Comparison of ENCODE assay signal across 29 mouse cellular contexts in genomic region chr9:13465358-13466020, GRCm38 (mm10). TPM values are rescaled to one million over a fixed set of nuclear protein-coding genes. Genes with fewer than 3 reads are reported as not detected.
DNase-seq lines count a peak whose midpoint lies in the region; TF ChIP-seq lines count a peak whose summit lies in the region.
"Had no signal": no experiment of that assay in that cellular context is flagged by ENCODE, and none has a peak within 500 bp of the region (broad histone marks: within the 10 kb centered on the region; RNA-seq: fewer than 3 reads in every experiment).

No protein-coding gene starts in this region.

- dilution Hi-C loops in CH12.LX (cut with MboI; ENCODE audit: extremely low pct_ligation_motif_present, extremely low pct_unique_long_range_greater_than_20kb, low sequenced_read_pairs), result no loop called here

- peak overlapping the region; percentile 88; the same call in 1 of the 2 replicates for H3K4me2 ChIP-seq in CH12.LX (ENCODE audit: insufficient read depth, low read depth, poor library complexity, severe bottlenecking)
- H3K4me2 ChIP-seq: forebrain, embryonic 13.5 days; hindbrain, embryonic 12.5 days; limb, embryonic 13.5 days; liver, embryonic 13.5 days; lung, embryonic 15.5 days; midbrain, embryonic 15.5 days had no signal

- intact Hi-C loops in heart, adult 2 months (cut with DNase I), result no loop called here
- intact Hi-C loops in heart, postnatal 10 days (cut with DNase I), result no loop called here

- H3K4me3 ChIP-seq in heart, adult 2 months, result no peak overlapping the region
- no peak overlapping the region for H3K4me3 ChIP-seq in spleen, adult 2 months (ENCODE audit: extremely low read depth, insufficient read depth, insufficient read length)
- H3K4me3 ChIP-seq in CH12.LX (replicated peaks in 1 of 3; ENCODE audit: low read depth in 2 of 3, low read length in 2 of 3, poor library complexity in 1 of 3) (no peak overlapping the region), macrophage (ENCODE audit: inconsistent target) (no peak overlapping the region)
- H3K4me3 ChIP-seq: forebrain, embryonic 13.5 days; heart, embryonic 10.5 days; hindbrain, embryonic 12.5 days; limb, embryonic 13.5 days; liver, embryonic 13.5 days; lung, embryonic 15.5 days; midbrain, embryonic 15.5 days; myocyte had no signal

- no peaks in the 10 kb centered on the region for H3K9me3 ChIP-seq in CH12.LX (replicated peaks; ENCODE audit: low read length)
- H3K9me3 ChIP-seq: forebrain, embryonic 13.5 days; heart, embryonic 10.5 days; hindbrain, embryonic 12.5 days; limb, embryonic 13.5 days; liver, embryonic 13.5 days; lung, embryonic 15.5 days; midbrain, embryonic 15.5 days had no signal

- DNase-seq in heart, adult 2 months, result no peak
- no peak for DNase-seq in heart, adult 18-20 months
- DNase-seq in spleen, adult 2 months (ENCODE audit: low read depth in 1 of 2, low spot score in 2 of 2), result no peak
- no peak for DNase-seq in spleen, adult 12 weeks (ENCODE audit: low spot score)
- DNase-seq in CH12.LX (ENCODE audit: extremely low read depth), result no peak
- DNase-seq in frontal cortex, postnatal 25 days (ENCODE audit: low spot score in 2 of 2), result no peak
- no peak for DNase-seq in heart, postnatal 10 days
- DNase-seq: adrenal gland, postnatal 14 days; cerebellum, adult 8-10 months; cerebellum, postnatal 36 days; embryo, embryonic 11 days; gastrocnemius, postnatal 25 days; kidney, adult 8-10 months; kidney, postnatal 14 days; liver, embryonic 13.5 days; right cerebral cortex, adult 18-20 months had no signal

- no peaks in the 10 kb centered on the region for H3K79me2 ChIP-seq in heart, adult 2 months (replicated peaks; ENCODE audit: control insufficient read depth, insufficient read depth, low read length)
- H3K79me2 ChIP-seq in CH12.LX (replicated peaks; ENCODE audit: control insufficient read depth, extremely low read depth, insufficient read depth, poor library complexity, severe bottlenecking) (0 out of 2 replicates have a peak, but pooled peaks cover 3% of the 10 kb centered on the region), macrophage (ENCODE audit: inconsistent target) (no peaks in the 10 kb centered on the region)

- in situ Hi-C loops in CH12.LX (cut with MboI; ENCODE audit: low pct_ligation_motif_present, low pct_unique_long_range_greater_than_20kb, low sequenced_read_pairs), result no loop called here

- H3K27me3 ChIP-seq in heart, adult 2 months (ENCODE audit: control insufficient read depth, insufficient read depth, low read length), result no peaks in the 10 kb centered on the region
- H3K27me3 ChIP-seq in spleen, adult 2 months (ENCODE audit: control insufficient read depth, insufficient read depth, low read length), result no peaks in the 10 kb centered on the region
- H3K27me3 ChIP-seq in CH12.LX (replicated peaks), result no peaks in the 10 kb centered on the region
- H3K27me3 ChIP-seq: forebrain, embryonic 13.5 days; hindbrain, embryonic 12.5 days; limb, embryonic 13.5 days; liver, embryonic 13.5 days; lung, embryonic 15.5 days; midbrain, embryonic 15.5 days had no signal

- no peak for TF ChIP-seq CTCF in heart, adult 2 months (IDR thresholded peaks at IDR 0.05)
- no peak for TF ChIP-seq CTCF in spleen, adult 2 months (IDR thresholded peaks at IDR 0.05; ENCODE audit: extremely low read depth, insufficient read depth, insufficient read length, insufficient replicate concordance)
- TF ChIP-seq CTCF in CH12.LX (conservative IDR thresholded peaks at IDR 0.05 in 1 of 2, IDR thresholded peaks at IDR 0.05 in 1 of 2; ENCODE audit: low read depth in 2 of 2, low read length in 2 of 2), result no peak

- TF ChIP-seq EP300 in heart, adult 2 months (IDR thresholded peaks at IDR 0.05; ENCODE audit: insufficient read depth, low read depth, low read length), result no peak
- TF ChIP-seq EP300 in CH12.LX (IDR thresholded peaks at IDR 0.05; ENCODE audit: low read length), result no peak

- peaks cover 24% of the 10 kb centered on the region for H3K4me1 ChIP-seq in heart, adult 2 months (ENCODE audit: control insufficient read depth, insufficient read depth, low read length)
- H3K4me1 ChIP-seq in spleen, adult 2 months (ENCODE audit: control insufficient read depth, insufficient read depth, insufficient read length), result peaks cover 35% of the 10 kb centered on the region
- peaks cover 25 to 59% of the 10 kb centered on the region in 2 experiments for H3K4me1 ChIP-seq in CH12.LX (ENCODE audit: control insufficient read depth in 1 of 2, insufficient read depth in 2 of 2)
- H3K4me1 ChIP-seq: midbrain, embryonic 15.5 days had no signal

- no peak for TF ChIP-seq POLR2A in heart, adult 2 months (IDR thresholded peaks at IDR 0.05; ENCODE audit: insufficient read depth, low read depth, low read length)
- no peak for TF ChIP-seq POLR2A in spleen, adult 2 months (IDR thresholded peaks at IDR 0.05; ENCODE audit: low read depth, low read length)
- no peak for TF ChIP-seq POLR2A in CH12.LX (IDR thresholded peaks at IDR 0.05; ENCODE audit: low read depth, low read length)

- peak overlapping the region; percentile 82 for H3K27ac ChIP-seq in heart, adult 2 months
- H3K27ac ChIP-seq in spleen, adult 2 months (ENCODE audit: insufficient read depth, low read length), result peak overlapping the region; percentile 98
- H3K27ac ChIP-seq in CH12.LX (ENCODE audit: insufficient read depth, low read depth) (no peak overlapping the region), macrophage (peak overlapping the region; percentile 60; the same call in 1 of the 2 replicates)
- H3K27ac ChIP-seq: forebrain, embryonic 13.5 days; heart, embryonic 10.5 days; hindbrain, embryonic 12.5 days; limb, embryonic 13.5 days; liver, embryonic 13.5 days; lung, embryonic 15.5 days; midbrain, embryonic 15.5 days had no signal

- H3K36me3 ChIP-seq in heart, adult 2 months (ENCODE audit: control insufficient read depth, insufficient read depth, low read length), result peaks cover 25% of the 10 kb centered on the region
- no peaks in the 10 kb centered on the region for H3K36me3 ChIP-seq in spleen, adult 2 months (ENCODE audit: control insufficient read depth, insufficient read depth, low read length)
- H3K36me3 ChIP-seq in CH12.LX (replicated peaks in 1 of 2; ENCODE audit: control insufficient read depth in 1 of 2, insufficient read depth in 1 of 2, low read length in 1 of 2) (peaks cover 0 to 5% of the 10 kb centered on the region in 2 experiments), macrophage (ENCODE audit: inconsistent target) (no peaks in the 10 kb centered on the region)
- H3K36me3 ChIP-seq: heart, embryonic 10.5 days; hindbrain, embryonic 12.5 days; limb, embryonic 13.5 days; liver, embryonic 13.5 days; lung, embryonic 15.5 days; midbrain, embryonic 15.5 days had no signal

- 52% methylated on average over 4 of the region's 4 CpGs for WGBS in heart, adult 2 months
- 55% methylated on average over 4 of the region's 4 CpGs for WGBS in spleen, adult 2 months
- WGBS in macrophage (ENCODE audit: missing documents), result 85% methylated on average over 4 of the region's 4 CpGs

- H3K9ac ChIP-seq in heart, adult 2 months (ENCODE audit: low read depth, low read length), result no peak overlapping the region
- peak overlapping the region; percentile 58; the same call in 1 of the 2 replicates for H3K9ac ChIP-seq in CH12.LX (ENCODE audit: insufficient read depth, low read depth)
- H3K9ac ChIP-seq: forebrain, embryonic 13.5 days; hindbrain, embryonic 12.5 days; limb, embryonic 13.5 days; liver, embryonic 13.5 days; lung, embryonic 15.5 days; midbrain, embryonic 15.5 days had no signal

- TF ChIP-seq RAD21 in CH12.LX (IDR thresholded peaks at IDR 0.05; ENCODE audit: low read depth, low read length), result no peak

TF ChIP-seq in CH12.LX, 34 proteins besides CTCF, POLR2A, EP300 and RAD21:
- TF ChIP-seq CHD1 (IDR thresholded peaks at IDR 0.05; ENCODE audit: low read depth, low read length), result peak; percentile 24; the same call in 1 of the 2 replicates
- TF ChIP-seq JUND (conservative IDR thresholded peaks at IDR 0.05; ENCODE audit: low read depth, low read length), result no peak

RNA-seq across cellular contexts. Expression of gene Gm17571, which starts 18.9 kb away (rescaled TPM):
- total RNA-seq in heart, adult 2 months (2021), result not detected
- not detected in 2 replicates for polyA plus RNA-seq in heart, adult 2 months (2012; rRNA removed)
- not detected for total RNA-seq in heart, adult 18-20 months (2021)
- polyA plus RNA-seq in spleen, adult 2 months (2012; rRNA removed), result not detected in 2 replicates
- total RNA-seq in CH12.LX (2012; rRNA removed) (not detected in 2 replicates), CH12.LX (2014; rRNA removed) (not detected in 2 replicates)
- polyA plus RNA-seq in CH12.LX (2012; ENCODE audit: insufficient read length, low read depth) (not detected in 2 replicates), macrophage (2018) (not detected in 3 replicates)
- not detected for total RNA-seq in macrophage (2018; cell fraction: chromatin; rRNA removed)
- total RNA-seq in macrophage (2018; cell fraction: cytosol; rRNA removed), result not detected
- total RNA-seq in macrophage (2018; cell fraction: nucleus; rRNA removed), result not detected
- total RNA-seq in heart, postnatal 10 days (2021), result not detected
- total RNA-seq: adrenal gland, postnatal 14 days; gastrocnemius, postnatal 25 days; layer of hippocampus, adult 18-20 months; left cerebral cortex, postnatal 14 days had no signal
- polyA plus RNA-seq: embryonic facial prominence, embryonic 14.5 days; forebrain, embryonic 13.5 days; heart, embryonic 10.5 days; heart, embryonic 16.5 days; hindbrain, embryonic 12.5 days; limb, embryonic 13.5 days; liver, embryonic 13.5 days; lung, embryonic 15.5 days; midbrain, embryonic 15.5 days; myocyte; neural tube, embryonic 14.5 days had no signal
